Mouse (Mus musculus) forebrain, embryonic 11.5 days (tissue): ENCODE data around the gene Ncor2. TPM values are rescaled to one million over a fixed set of nuclear protein-coding genes. Genes with fewer than 3 reads are reported as not detected.

Source experiments
- ATAC-seq: fragments of 200-750 bp; cut with Nextera tagmentation; replicated peaks from 2 replicates; pipeline ENCODE4 v1.8.0; 2017; ENCODE audit warnings: moderate TSS enrichment; ENCODE audit not compliant: low FRiP score
- DNase-seq: peaks from one replicate; pipeline ENCODE4 v3.0.0-alpha.2; 2017; ENCODE audit warnings: low spot score
- H3K27ac ChIP-seq: fragments of 300-500 bp; sonication (generic); 2 replicates; pipeline ENCODE4 v1.5.1; 2014; ENCODE audit warnings: low read depth, low read length
- H3K27me3 ChIP-seq: fragments of 300-500 bp; sonication (generic); 2 replicates; pipeline ENCODE4 v1.6.1; 2014; ENCODE audit warnings: mild to moderate bottlenecking, low read length, mixed read lengths; ENCODE audit not compliant: control insufficient read depth, insufficient read depth
- H3K36me3 ChIP-seq: fragments of 300-500 bp; sonication (generic); 2 replicates; pipeline ENCODE4 v1.6.1; 2014; ENCODE audit warnings: mild to moderate bottlenecking, low read length, moderate library complexity, mixed read lengths; ENCODE audit not compliant: control insufficient read depth, insufficient read depth
- H3K4me1 ChIP-seq: fragments of 300-500 bp; sonication (generic); replicated peaks from 2 replicates; pipeline ENCODE4 v1.6.1; 2014; ENCODE audit warnings: low read length, mixed read lengths; ENCODE audit not compliant: control insufficient read depth, insufficient read depth
- H3K4me2 ChIP-seq: fragments of 300-500 bp; sonication (generic); 2 replicates; pipeline ENCODE4 v1.6.1; 2014; ENCODE audit warnings: low read depth, mild to moderate bottlenecking, low read length, moderate library complexity, mixed read lengths; ENCODE audit not compliant: severe bottlenecking
- H3K4me3 ChIP-seq: fragments of 300-500 bp; sonication (generic); 2 replicates; pipeline ENCODE4 v1.5.1; 2014; ENCODE audit warnings: low read depth, low read length
- H3K9ac ChIP-seq: fragments of 300-500 bp; sonication (generic); 2 replicates; pipeline ENCODE4 v1.6.1; 2014; ENCODE audit warnings: low read length
- H3K9me3 ChIP-seq: fragments of 300-500 bp; sonication (generic); 2 replicates; pipeline ENCODE4 v1.6.1; 2016; ENCODE audit warnings: low read length, mixed read lengths; ENCODE audit not compliant: control insufficient read depth
- WGBS: fragments of 180-500 bp; shearing (Covaris S2); extraction: QIAGEN DNeasy Blood & Tissue Kit; methylation state at CpG from one replicate; pipeline ENCODE4 v1.1.7; 2014; 5-methylcytosine and 5-hydroxymethylcytosine counted together
- polyA plus RNA-seq: library from polyadenylated mRNA; unstranded; fragments of >200 nt; fragmentation: Nextera tagmentation; extraction: Ambion mirVana; gene quantifications from 2 replicates; pipeline ENCODE4 v1.2.1, GENCODE M21; 2014

Gene Ncor2
- polyA plus RNA-seq, 1 experiment from 2014 or later: 27.3 TPM

DNA sequence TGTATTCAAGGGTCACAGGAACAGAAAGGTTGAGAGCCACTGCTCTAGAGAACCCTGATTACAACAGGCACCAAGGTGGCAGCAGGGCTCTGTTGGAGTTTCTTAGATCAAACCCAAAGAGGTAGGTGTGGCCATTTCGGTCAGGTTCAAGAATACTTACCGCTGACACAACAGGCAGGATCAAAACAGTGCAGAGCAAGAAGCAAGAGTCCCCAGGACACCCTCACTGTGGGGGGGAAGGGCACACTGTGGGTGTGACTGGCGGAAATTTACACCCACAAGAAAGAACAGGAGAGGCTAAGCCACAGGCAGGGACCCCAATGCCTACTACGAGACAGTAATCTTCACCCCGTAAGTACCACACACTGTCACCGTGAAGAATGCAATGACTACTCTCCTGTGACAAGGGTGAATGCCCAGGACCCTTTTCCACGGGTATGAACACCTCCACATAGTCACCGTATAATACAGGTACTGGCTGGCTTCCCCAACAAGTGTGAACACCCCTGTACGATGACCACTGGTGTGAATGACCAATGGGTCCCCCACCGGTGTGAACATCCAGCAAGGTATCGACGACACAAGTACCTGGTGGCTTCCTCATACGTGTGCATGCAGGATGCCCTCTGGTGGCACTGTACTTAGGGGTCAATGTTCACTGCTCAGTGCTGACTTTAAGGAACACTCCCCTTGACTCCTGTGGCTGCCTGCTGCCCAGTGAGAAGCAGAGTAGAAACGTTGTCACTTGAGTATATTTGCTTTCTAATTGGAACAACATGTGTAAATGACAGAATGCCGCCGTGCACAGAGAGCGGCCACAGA lies 162.4 kb downstream of the Ncor2 start:
- peaks cover 16% of the 10 kb centered on the region for H3K36me3 ChIP-seq
- no peak overlapping the region for H3K4me2 ChIP-seq
- H3K4me1 ChIP-seq: no peaks in the 10 kb centered on the region
- no peaks in the 10 kb centered on the region for H3K9me3 ChIP-seq
- no peak overlapping the region for H3K27ac ChIP-seq
- H3K4me3 ChIP-seq: no peak overlapping the region
- no peak overlapping the region for H3K9ac ChIP-seq
- H3K27me3 ChIP-seq: no peaks in the 10 kb centered on the region
- DNase-seq (no peak), ATAC-seq (no peak)
- 89% methylated on average over 17 of the region's 17 CpGs for WGBS

DNA sequence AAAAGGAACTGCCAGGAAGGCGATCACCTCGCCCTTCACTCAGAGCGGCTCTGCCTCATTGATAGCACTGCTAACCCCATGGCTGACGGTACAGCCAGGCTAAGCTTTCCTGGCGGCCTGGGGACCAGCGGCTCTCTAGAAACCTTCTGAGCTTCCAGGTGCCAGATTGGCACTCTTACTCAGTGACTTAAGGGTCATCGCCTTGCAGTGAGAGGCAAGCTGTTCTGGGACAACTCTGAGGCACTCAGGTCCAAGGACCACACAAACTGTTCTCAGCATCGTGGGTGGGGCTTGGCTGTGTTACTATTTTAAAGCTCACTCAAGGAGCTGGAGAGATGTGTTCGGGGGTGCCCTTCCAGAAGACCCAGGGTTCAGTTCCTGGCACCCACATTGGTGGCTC lies 163.4 kb downstream of the Ncor2 start:
- H3K27ac ChIP-seq: no peak overlapping the region
- no peak overlapping the region for H3K9ac ChIP-seq
- 91% methylated on average over 9 of the region's 9 CpGs for WGBS
- no peaks in the 10 kb centered on the region for H3K4me1 ChIP-seq
- no peak overlapping the region for H3K4me3 ChIP-seq
- H3K4me2 ChIP-seq: no peak overlapping the region
- no peak for ATAC-seq
- H3K36me3 ChIP-seq: peaks cover 16% of the 10 kb centered on the region
- no peaks in the 10 kb centered on the region for H3K9me3 ChIP-seq
- DNase-seq: no peak
- H3K27me3 ChIP-seq: no peaks in the 10 kb centered on the region

DNA sequence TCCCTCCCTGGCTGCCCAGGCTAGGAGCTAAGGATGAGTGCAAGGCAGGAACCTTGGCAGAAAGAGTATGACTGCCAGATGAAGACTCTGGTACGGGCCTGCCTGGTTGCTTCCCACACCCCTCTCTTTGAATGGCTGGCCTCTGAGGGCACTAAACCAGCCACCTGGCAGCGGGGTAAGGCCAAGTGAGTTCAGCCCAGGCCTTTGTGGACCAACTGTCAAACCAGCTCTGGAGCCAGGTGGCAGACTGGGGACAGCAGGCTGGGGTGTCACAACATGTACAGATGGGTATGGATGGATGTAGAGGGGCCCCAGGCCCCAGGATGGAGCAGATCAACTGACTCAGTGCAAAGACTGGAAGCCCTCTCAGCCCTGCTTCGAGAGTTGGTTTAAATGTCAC lies 164.0 kb downstream of the Ncor2 start:
- Histone ChIP-seq H3K27ac (no peak overlapping the region), H3K4me1 (no peaks in the 10 kb centered on the region), H3K9me3 (no peaks in the 10 kb centered on the region), H3K36me3 (peaks cover 16% of the 10 kb centered on the region), H3K4me3 (no peak overlapping the region), H3K27me3 (no peaks in the 10 kb centered on the region), H3K9ac (no peak overlapping the region), H3K4me2 (no peak overlapping the region)
- DNase-seq (no peak), ATAC-seq (no peak)
- WGBS: 89% methylated on average over 3 of the region's 3 CpGs

DNA sequence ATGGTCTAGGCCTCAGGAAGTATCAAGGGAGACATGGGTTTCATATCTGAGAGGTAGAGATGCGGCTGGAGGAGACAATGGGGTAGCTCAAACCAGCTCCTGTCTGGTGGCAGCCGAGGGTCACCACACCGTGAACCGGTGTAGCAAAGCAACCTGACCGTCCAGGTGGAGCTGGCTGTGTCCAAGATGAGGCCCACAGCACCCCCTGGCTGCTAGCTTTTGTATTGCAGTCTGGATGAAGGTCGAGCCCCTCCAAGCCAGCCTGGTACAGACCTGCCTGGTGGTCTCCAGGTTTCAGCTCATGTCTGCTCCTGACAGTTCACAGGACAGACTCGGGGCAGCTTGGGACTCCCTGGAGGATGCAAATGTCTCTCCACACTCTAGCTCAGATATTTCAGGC lies 164.5 kb downstream of the Ncor2 start:
- WGBS: 50% methylated on average over 7 of the region's 7 CpGs
- ATAC-seq (no peak), DNase-seq (peak; percentile 84)
- Histone ChIP-seq H3K4me3 (no peak overlapping the region), H3K4me2 (no peak overlapping the region), H3K27ac (no peak overlapping the region), H3K36me3 (peaks cover 16% of the 10 kb centered on the region), H3K27me3 (no peaks in the 10 kb centered on the region), H3K4me1 (no peaks in the 10 kb centered on the region), H3K9me3 (no peaks in the 10 kb centered on the region), H3K9ac (no peak overlapping the region)

DNA sequence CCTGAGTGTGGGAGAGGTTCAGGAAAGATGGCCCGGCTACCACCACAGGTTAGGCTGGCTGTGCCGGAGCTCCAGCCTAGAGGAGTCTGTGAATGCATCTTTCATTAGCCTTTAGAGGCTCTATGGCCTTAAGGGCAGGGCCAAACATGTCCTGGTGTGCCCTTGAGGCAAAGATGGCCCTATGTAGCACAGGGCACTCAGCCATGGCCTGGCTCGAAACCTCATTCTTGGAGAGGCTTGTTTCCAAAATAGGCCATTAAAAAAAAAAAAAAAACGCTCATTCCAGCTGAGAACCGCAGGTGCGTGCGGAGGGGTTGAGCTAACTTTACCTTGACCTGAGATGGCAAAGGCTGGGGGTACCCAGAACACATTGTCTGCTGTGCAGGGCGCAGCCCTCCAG lies 167.4 kb downstream of the Ncor2 start:
- no peak for ATAC-seq
- Histone ChIP-seq H3K27me3 (no peaks in the 10 kb centered on the region), H3K4me3 (no peak overlapping the region), H3K9ac (no peak overlapping the region), H3K4me2 (no peak overlapping the region), H3K27ac (no peak overlapping the region), H3K36me3 (peaks cover under 1% of the 10 kb centered on the region; the same call in 1 of the 2 replicates), H3K4me1 (no peaks in the 10 kb centered on the region), H3K9me3 (no peaks in the 10 kb centered on the region)
- 95% methylated on average over 8 of the region's 8 CpGs for WGBS
- no peak for DNase-seq

DNA sequence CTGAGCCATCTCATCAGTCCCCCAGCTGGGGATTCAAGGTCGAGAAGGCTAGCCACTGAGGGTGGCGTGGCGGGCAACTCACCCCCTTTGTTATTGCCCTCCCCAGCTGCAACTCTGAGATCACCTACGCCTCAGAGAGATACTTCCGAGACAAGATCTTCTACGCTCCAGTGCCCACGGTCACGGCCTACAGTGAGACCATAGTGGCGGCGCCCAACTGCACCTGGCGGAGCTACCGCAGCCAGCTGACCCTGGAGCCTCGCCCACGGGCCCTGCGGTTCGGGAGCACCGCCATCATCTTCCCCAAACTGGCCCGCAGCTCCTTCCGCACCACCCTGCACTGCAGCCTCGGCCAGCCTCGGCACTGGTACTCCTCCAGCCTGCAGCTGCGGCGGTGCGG lies 167.9 kb downstream of the Ncor2 start:
- Histone ChIP-seq H3K27me3 (no peaks in the 10 kb centered on the region), H3K4me1 (no peaks in the 10 kb centered on the region), H3K27ac (no peak overlapping the region), H3K4me2 (no peak overlapping the region), H3K9ac (no peak overlapping the region), H3K4me3 (no peak overlapping the region), H3K9me3 (no peaks in the 10 kb centered on the region), H3K36me3 (no peaks in the 10 kb centered on the region; the same call in 1 of the 2 replicates)
- 92% methylated on average over 24 of the region's 24 CpGs for WGBS
- DNase-seq (no peak), ATAC-seq (no peak)

DNA sequence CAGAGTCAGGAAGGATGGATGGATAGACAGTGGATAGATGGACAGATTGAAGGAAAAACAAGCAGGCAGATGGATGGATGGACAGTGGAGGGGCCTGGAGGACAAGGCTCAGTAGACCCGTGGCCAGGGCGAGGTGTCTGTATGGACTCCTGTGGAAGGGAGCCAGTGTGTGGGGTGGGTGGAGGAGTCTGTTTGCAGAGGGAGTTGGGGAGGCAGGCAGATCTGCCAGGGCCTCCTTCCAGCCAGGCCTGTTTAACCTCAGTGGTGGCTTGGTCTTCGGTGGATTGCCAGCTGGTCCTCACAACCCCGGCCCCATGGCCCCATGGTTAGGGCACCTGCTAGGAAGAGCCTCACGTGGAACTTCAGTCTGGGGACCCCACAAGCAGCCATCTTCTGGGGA lies 172.1 kb downstream of the Ncor2 start:
- Histone ChIP-seq H3K4me3 (no peak overlapping the region), H3K36me3 (no peaks in the 10 kb centered on the region; the same call in 1 of the 2 replicates), H3K27ac (no peak overlapping the region), H3K27me3 (peaks cover 20% of the 10 kb centered on the region), H3K4me1 (peaks cover 7% of the 10 kb centered on the region; the same call in 1 of the 2 replicates), H3K9me3 (no peaks in the 10 kb centered on the region), H3K4me2 (no peak overlapping the region), H3K9ac (no peak overlapping the region)
- DNase-seq (no peak), ATAC-seq (no peak)
- 90% methylated on average over 5 of the region's 5 CpGs for WGBS

DNA sequence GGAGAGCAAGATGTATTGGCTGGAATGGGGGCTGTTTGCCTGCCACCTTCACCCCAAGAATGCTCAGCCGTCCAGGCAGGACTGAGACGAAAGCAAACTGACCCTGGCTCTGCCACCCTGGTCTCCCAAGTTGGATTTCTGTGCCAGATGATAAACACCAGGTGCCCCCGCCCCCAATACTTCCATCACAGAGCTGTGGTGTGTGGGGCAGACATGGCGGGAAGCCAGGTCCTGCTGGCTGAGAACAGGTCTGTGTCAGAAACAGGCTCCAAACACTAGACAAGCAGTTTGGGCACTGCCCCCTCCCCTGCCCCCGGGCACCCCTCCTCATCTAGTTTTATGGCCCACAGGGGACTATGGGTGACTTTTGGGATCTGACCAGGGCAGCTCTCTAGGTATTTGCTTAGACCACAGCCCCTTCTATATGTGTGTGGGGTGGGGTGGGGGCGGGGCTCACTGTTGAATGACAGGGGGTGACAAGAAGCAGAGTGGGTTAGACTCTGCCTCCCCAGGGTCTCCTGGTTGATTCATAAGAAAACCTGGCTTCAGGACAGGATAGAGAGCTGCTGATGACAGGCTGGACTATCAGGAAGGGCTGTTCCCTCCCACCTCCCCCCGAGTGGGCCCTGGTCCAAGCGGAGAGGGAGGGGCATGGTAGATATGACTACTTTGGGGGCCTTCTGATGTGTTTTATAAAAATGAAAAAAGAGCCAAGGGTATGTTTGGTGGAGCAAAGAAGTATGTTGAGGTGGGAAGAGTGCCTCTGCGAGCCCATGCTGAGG lies 173.0 kb downstream of the Ncor2 start:
- DNase-seq: no peak
- Histone ChIP-seq H3K9ac (no peak overlapping the region), H3K36me3 (no peaks in the 10 kb centered on the region; the same call in 1 of the 2 replicates), H3K4me3 (no peak overlapping the region), H3K4me1 (peaks cover 7% of the 10 kb centered on the region; the same call in 1 of the 2 replicates), H3K9me3 (no peaks in the 10 kb centered on the region), H3K27ac (no peak overlapping the region), H3K27me3 (peaks cover 20% of the 10 kb centered on the region), H3K4me2 (no peak overlapping the region)
- ATAC-seq: no peak
- 82% methylated on average over 9 of the region's 9 CpGs for WGBS
